In genomic region chr7:91672236-91673017, GRCm38 (mm10) we compare ENCODE assay signal across 11 mouse cellular contexts.
A peak's percentile ranks its signal among the peaks of the same experiment; 100 is the strongest.
DNase-seq lines count a peak whose midpoint lies in the region; ATAC-seq lines count a peak whose summit lies in the region.
"Had no signal": no experiment of that assay in that cellular context is flagged by ENCODE, and none has a peak within 500 bp of the region (broad histone marks: within the 10 kb centered on the region; RNA-seq: fewer than 3 reads in every experiment).

No protein-coding gene starts in this region.

- no peak overlapping the region for H3K4me3 ChIP-seq in neural tube, embryonic 12.5 days
- no peak overlapping the region for H3K4me3 ChIP-seq in forebrain, embryonic 15.5 days
- H3K4me3 ChIP-seq in liver, embryonic 11.5 days (ENCODE audit: low read depth, low read length): no peak overlapping the region
- H3K4me3 ChIP-seq: limb, embryonic 12.5 days had no signal

- no peaks in the 10 kb centered on the region for H3K27me3 ChIP-seq in neural tube, embryonic 12.5 days (replicated peaks)
- no peaks in the 10 kb centered on the region for H3K27me3 ChIP-seq in forebrain, embryonic 15.5 days
- no peaks in the 10 kb centered on the region for H3K27me3 ChIP-seq in liver, embryonic 11.5 days (replicated peaks; ENCODE audit: control insufficient read depth, insufficient read depth, low read length)
- H3K27me3 ChIP-seq: limb, embryonic 12.5 days had no signal

- ATAC-seq in neural tube, embryonic 12.5 days (ENCODE audit: low FRiP score, low read depth): peak; percentile 25; the same call in 1 of the 2 replicates
- ATAC-seq in forebrain, embryonic 15.5 days (replicated peaks): peak; percentile 61; the same call in 1 of the 2 replicates
- no peak for ATAC-seq in liver, embryonic 11.5 days (replicated peaks; ENCODE audit: low FRiP score)

- H3K4me1 ChIP-seq in neural tube, embryonic 12.5 days: no peaks in the 10 kb centered on the region
- H3K4me1 ChIP-seq in forebrain, embryonic 15.5 days: no peaks in the 10 kb centered on the region
- no peaks in the 10 kb centered on the region for H3K4me1 ChIP-seq in liver, embryonic 11.5 days (replicated peaks; ENCODE audit: control insufficient read depth, insufficient read depth, low read length)
- H3K4me1 ChIP-seq: limb, embryonic 12.5 days had no signal

- DNase-seq in neural tube, embryonic 10.5 days (ENCODE audit: extremely low spot score, low spot score): no peak
- DNase-seq in layer of hippocampus, postnatal 14 days (ENCODE audit: low spot score in 2 of 2): peak; percentile 22 to 28
- peak; percentile 46 for DNase-seq in right cerebral cortex, postnatal 25 days
- no peak for DNase-seq in gastrocnemius, postnatal 25 days
- no peak for DNase-seq in liver, embryonic 11.5 days (ENCODE audit: low spot score)
- no peak for DNase-seq in urinary bladder, postnatal 10 days (ENCODE audit: low spot score)
- DNase-seq: cerebellum, adult 11-12 months had no signal

- no peak overlapping the region for H3K4me2 ChIP-seq in neural tube, embryonic 12.5 days (replicated peaks)
- H3K4me2 ChIP-seq in forebrain, embryonic 15.5 days (replicated peaks): no peak overlapping the region
- no peak overlapping the region for H3K4me2 ChIP-seq in liver, embryonic 11.5 days
- H3K4me2 ChIP-seq: limb, embryonic 12.5 days had no signal

- no peaks in the 10 kb centered on the region for H3K36me3 ChIP-seq in neural tube, embryonic 12.5 days
- H3K36me3 ChIP-seq in forebrain, embryonic 15.5 days: no peaks in the 10 kb centered on the region
- no peaks in the 10 kb centered on the region for H3K36me3 ChIP-seq in liver, embryonic 11.5 days (ENCODE audit: control insufficient read depth, insufficient read depth, low read length)
- H3K36me3 ChIP-seq: G1E; limb, embryonic 12.5 days had no signal

- no peak overlapping the region for H3K9ac ChIP-seq in neural tube, embryonic 12.5 days
- H3K9ac ChIP-seq in forebrain, embryonic 15.5 days (replicated peaks): no peak overlapping the region
- H3K9ac ChIP-seq in liver, embryonic 11.5 days (ENCODE audit: low read depth, low read length): no peak overlapping the region
- H3K9ac ChIP-seq: limb, embryonic 12.5 days had no signal

- H3K9me3 ChIP-seq in neural tube, embryonic 12.5 days: no peaks in the 10 kb centered on the region
- no peaks in the 10 kb centered on the region for H3K9me3 ChIP-seq in forebrain, embryonic 15.5 days
- H3K9me3 ChIP-seq in liver, embryonic 11.5 days (ENCODE audit: control insufficient read depth, low read length): no peaks in the 10 kb centered on the region
- H3K9me3 ChIP-seq: G1E; limb, embryonic 12.5 days had no signal

- H3K27ac ChIP-seq in neural tube, embryonic 12.5 days: no peak overlapping the region
- no peak overlapping the region for H3K27ac ChIP-seq in forebrain, embryonic 15.5 days (replicated peaks)
- H3K27ac ChIP-seq in liver, embryonic 11.5 days (ENCODE audit: low read depth, low read length): no peak overlapping the region
- H3K27ac ChIP-seq: limb, embryonic 12.5 days had no signal

- 76% methylated on average over 13 of the region's 13 CpGs for WGBS in neural tube, embryonic 12.5 days
- WGBS in forebrain, embryonic 15.5 days: 74% methylated on average over 13 of the region's 13 CpGs
- 70% methylated on average over 13 of the region's 13 CpGs for WGBS in liver, embryonic 11.5 days

Comparison
In these comparisons a context has a peak if more than half of its experiments do, and no peak if none do; other contexts are left out.
1. DNase-seq: peak in layer of hippocampus, postnatal 14 days (2 of 2) and right cerebral cortex, postnatal 25 days (single experiment); none in neural tube, embryonic 10.5 days (single experiment), gastrocnemius, postnatal 25 days (single experiment), liver, embryonic 11.5 days (single experiment) and urinary bladder, postnatal 10 days (single experiment).